Mouse (Mus musculus) thymus, postnatal 0 days (tissue): ENCODE data around the gene Dolpp1. TPM values are rescaled to one million over a fixed set of nuclear protein-coding genes. Genes with fewer than 3 reads are reported as not detected.

Experiments used
- DNase-seq: peaks from one replicate; pipeline ENCODE4 v3.0.0-alpha.2; 2015; ENCODE audit warnings: low spot score
- microRNA-seq: library from miRNA; unstranded; fragments of <30 nt; microRNA quantifications from one replicate; pipeline ENCODE4, GENCODE M21; 2016; ENCODE audit warnings: borderline number of aligned reads
- polyA plus RNA-seq: library from polyadenylated mRNA; unstranded; fragments of >200 nt; fragmentation: Nextera tagmentation; extraction: Ambion mirVana; gene quantifications from 2 replicates; pipeline ENCODE4 v1.2.1, GENCODE M21; 2015

The Dolpp1 gene
- polyA plus RNA-seq, 1 experiment from 2014 or later, result 27.8 TPM

DNA sequence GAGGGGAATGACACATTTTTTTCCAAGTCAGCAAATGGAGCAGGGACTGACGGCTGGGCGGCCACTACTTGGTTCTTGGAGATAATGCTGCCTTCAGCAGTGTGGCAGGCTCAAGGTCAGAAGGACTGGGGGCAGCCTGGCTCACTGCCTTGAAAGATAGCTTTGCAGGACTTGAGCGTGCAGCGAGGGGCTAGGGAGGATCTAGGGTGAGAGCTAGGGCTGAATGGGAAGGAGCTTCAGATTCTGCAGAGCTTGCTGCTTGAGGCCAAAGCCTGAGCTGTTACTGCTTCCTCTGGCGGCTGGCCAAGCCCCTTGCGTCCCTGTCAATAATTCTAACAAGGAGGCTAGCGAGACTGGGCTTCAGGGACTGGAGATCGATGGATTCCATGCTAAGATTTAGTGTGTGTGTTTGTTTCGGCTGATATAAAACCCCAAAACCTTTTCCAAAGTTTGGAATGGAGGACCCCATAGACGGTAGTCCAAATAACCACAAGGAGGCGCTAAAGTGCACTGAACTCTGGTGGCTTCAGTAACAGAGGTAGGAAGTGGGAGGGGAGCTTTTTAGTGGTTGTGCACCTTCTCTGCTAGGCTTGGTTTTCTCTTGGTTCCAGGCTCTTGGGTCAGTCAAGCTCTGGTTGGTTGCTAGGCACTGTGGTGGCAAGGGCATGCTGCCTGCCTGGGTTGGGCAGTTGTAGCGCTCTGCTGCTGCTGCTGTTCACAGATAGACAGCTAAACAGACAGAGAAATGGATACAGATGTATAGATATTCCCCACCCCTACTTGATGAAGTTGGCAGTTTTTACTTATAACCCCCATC is 48.9 kb downstream of the Dolpp1 start:
- DNase-seq, result peak; percentile 87

DNA sequence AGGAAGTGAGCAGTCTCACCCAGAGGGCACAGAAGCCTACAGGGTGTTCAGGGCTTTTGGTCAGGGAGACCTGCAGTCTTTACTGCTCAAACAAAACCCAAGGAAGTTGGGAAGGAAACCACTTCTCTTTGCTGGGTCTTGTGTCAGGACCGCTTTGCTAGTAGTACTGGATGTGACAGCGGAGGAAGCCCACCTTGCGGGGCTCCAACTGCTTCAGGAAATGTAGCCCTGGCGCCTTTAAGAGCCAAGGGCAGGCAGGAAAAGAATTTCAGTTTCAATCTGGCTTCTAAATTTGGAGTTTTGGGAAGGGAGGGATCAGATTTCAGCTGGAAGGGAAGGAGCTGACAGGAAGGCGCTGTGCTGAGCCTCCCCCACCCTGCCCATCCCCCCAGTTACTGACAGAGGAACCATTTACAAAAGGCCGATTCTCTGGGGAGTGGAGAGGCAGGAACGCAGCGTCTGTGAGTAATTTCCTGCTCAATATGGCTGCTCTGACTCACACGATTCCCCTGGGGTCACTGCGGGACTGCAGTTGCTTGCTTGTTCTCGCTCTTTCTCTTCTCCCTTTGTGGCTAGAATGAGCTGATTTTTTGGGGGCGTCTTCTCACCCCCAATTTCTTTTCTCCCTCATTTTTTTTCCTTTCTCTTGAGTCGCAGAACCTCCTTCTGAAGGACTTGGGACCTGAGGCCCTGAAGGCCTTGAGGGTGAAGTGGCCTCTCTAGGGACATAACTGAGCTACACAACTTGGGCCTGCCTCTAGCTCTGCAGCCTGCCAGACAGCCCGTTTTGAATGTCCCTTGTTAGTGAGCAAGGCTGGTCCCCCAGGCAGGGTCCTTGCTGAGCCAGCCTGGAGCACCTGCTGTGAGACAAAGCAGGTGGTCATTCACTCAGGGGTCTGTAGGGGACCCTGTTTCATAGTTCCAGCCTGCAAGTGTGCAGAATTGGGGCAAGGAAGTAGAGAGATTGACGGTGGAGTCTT is 49.8 kb downstream of the Dolpp1 start:
- peak; percentile 68 for DNase-seq

GRCm38 (mm10) chr2:30442498-30442890 is 50.4 kb downstream of the Dolpp1 start:
- DNase-seq, result no peak

DNA sequence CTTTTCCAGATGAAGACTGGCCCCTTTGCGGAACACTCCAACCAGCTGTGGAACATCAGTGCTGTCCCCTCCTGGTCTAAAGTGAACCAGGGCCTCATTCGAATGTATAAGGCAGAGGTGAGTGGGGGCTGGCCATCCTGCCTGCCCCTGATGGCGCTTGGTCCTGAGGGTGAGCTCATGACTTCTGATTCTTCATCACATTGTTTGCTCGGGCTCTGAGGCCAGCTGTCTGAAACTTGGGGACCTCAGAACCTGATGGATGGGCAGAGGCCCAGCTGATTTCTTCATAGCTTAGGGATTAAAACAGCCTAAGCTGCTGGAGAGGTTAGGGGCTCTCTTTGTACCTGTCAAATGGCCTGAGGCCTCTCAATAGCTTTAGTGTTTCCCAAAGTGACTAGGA is 51.2 kb downstream of the Dolpp1 start:
- no peak for DNase-seq

- no peak for DNase-seq
Observed at GRCm38 (mm10) chr2:30444006-30444405, 52.0 kb downstream of the Dolpp1 start.

GRCm38 (mm10) chr2:30444450-30444849 is 52.4 kb downstream of the Dolpp1 start:
- DNase-seq, result no peak

GRCm38 (mm10) chr2:30445312-30445711 is 53.3 kb downstream of the Dolpp1 start:
- no peak for DNase-seq

DNA sequence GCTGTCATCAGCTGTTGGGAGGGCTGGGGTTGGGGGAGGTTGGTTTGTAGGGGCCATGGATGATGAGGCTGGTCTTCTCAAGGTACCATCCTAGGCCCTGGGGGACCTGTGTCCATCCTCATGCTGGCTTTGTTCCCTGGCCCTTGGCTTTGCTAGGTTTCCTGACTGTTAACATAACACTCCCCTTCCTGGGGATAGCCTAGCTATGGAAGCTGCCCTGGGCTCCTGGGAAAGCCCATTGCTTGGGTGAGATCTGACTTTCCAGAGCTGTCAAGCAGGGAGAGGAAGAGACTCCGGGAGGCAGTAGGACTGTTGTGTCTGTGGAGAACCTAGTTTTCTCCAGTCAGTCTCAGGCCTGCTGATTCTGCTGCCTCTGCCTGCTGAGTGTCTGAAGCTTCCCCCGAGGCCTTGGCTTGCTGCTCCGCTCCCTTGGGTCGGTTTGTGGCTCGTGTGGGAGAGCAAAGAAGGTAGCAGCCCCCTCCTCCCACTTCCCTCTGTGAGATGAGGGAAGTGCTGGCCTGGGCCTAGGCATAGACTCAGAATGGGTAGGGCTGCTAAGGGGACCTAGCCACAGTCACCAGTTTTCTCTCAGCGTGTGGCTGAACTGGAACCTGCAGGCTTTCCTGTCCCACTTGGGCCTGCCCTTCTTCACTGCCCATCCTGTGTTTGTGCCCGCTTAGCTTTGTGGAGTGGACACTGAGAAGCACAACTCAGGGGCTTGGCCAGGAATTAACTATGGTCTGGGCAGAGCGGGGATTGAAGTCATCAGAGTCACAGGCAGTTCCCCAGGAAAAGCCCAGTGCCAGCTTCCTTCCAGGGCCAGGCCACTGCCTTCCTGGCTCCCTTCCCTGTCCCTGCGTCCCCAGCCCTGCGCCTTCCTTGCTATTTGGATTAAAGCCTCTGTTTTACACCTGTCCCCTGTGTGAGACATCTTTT is 55.1 kb downstream of the Dolpp1 start:
- DNase-seq, result no peak

GRCm38 (mm10) chr2:30448371-30448770 is 56.3 kb downstream of the Dolpp1 start:
- DNase-seq, result no peak

Small RNA genes lying within 50 kb of the gene (microRNA-seq; reads per million reads assigned to microRNA genes)
- not detected for gene Gm47292

Other genes starting within 250 kb of the Dolpp1 start
- gene Endog, start 220.8 kb upstream of the Dolpp1 start, polyA plus RNA-seq, result 22.6 and 23.5 TPM in 2 replicates
- gene Spout1, start 213.8 kb upstream of the Dolpp1 start, polyA plus RNA-seq, result 44.8 and 46.0 TPM in 2 replicates
- 14.5 and 15.5 TPM in 2 replicates for gene Kyat1, start 186.4 kb upstream of the Dolpp1 start, polyA plus RNA-seq
- 21.4 and 22.6 TPM in 2 replicates for gene Lrrc8a, start 154.5 kb upstream of the Dolpp1 start, polyA plus RNA-seq
- 0.04 and 0.08 TPM in 2 replicates for gene Gm28035, start 151.7 kb upstream of the Dolpp1 start, polyA plus RNA-seq
- gene Phyhd1, start 126.1 kb upstream of the Dolpp1 start, polyA plus RNA-seq, result 2.8 and 3.0 TPM in 2 replicates
- gene Gm28038, start 111.2 kb upstream of the Dolpp1 start, polyA plus RNA-seq, result not detected in 2 replicates
- gene Dolk, start 105.9 kb upstream of the Dolpp1 start, polyA plus RNA-seq, result 15.8 and 18.6 TPM in 2 replicates
- 21.3 and 22.3 TPM in 2 replicates for gene Nup188, start 105.9 kb upstream of the Dolpp1 start, polyA plus RNA-seq
- 66.9 and 77.5 TPM in 2 replicates for gene Sh3glb2, start 32.9 kb upstream of the Dolpp1 start, polyA plus RNA-seq
- gene Miga2, start 28.0 kb upstream of the Dolpp1 start, polyA plus RNA-seq, result 7.6 and 10.6 TPM in 2 replicates
- 7.9 and 10.2 TPM in 2 replicates for gene Crat, start 23.6 kb downstream of the Dolpp1 start, polyA plus RNA-seq
- gene Ptpa, start 23.8 kb downstream of the Dolpp1 start, polyA plus RNA-seq, result 127 and 128 TPM in 2 replicates
- gene Ier5l, start 82.0 kb downstream of the Dolpp1 start, polyA plus RNA-seq, result 0.55 and 0.69 TPM in 2 replicates
- 1.2 and 1.3 TPM in 2 replicates for gene Cstad, start 202.8 kb downstream of the Dolpp1 start, polyA plus RNA-seq